Mouse (Mus musculus): ENCODE data around the gene Cirbp.

The Cirbp gene

GRCm38 (mm10) chr10:80165392-80166128, at the start of gene Cirbp:
Cirbp (plus strand) TSS chr10:80165985.
- DNase-seq (ENCODE audit: low read depth): no peak

- peak; percentile 49 for DNase-seq (ENCODE audit: low read depth)
Measured at GRCm38 (mm10) chr10:80116563-80116926, 49.2 kb upstream of the Cirbp start.

- no peak for DNase-seq (ENCODE audit: low read depth)
Measured at GRCm38 (mm10) chr10:80116927-80117691, 48.7 kb upstream of the Cirbp start.

GRCm38 (mm10) chr10:80117736-80118135, 48.0 kb upstream of the Cirbp start:
- no peak for DNase-seq (ENCODE audit: low read depth)

GRCm38 (mm10) chr10:80118552-80118951, 47.2 kb upstream of the Cirbp start:
- no peak for DNase-seq (ENCODE audit: low read depth)

- DNase-seq (ENCODE audit: low read depth): no peak
Measured at GRCm38 (mm10) chr10:80120146-80120545, 45.6 kb upstream of the Cirbp start.

GRCm38 (mm10) chr10:80121639-80122038, 44.1 kb upstream of the Cirbp start:
- no peak for DNase-seq (ENCODE audit: low read depth)

- DNase-seq (ENCODE audit: low read depth): no peak
Measured at GRCm38 (mm10) chr10:80123932-80124562, 41.7 kb upstream of the Cirbp start.

- no peak for DNase-seq (ENCODE audit: low read depth)
Measured at GRCm38 (mm10) chr10:80127920-80128319, 37.9 kb upstream of the Cirbp start.

GRCm38 (mm10) chr10:80129846-80130245, 35.9 kb upstream of the Cirbp start:
- no peak for DNase-seq (ENCODE audit: low read depth)

- DNase-seq (ENCODE audit: low read depth): no peak
Measured at GRCm38 (mm10) chr10:80130403-80131031, 35.3 kb upstream of the Cirbp start.

- no peak for DNase-seq (ENCODE audit: low read depth)
Measured at GRCm38 (mm10) chr10:80131316-80131951, 34.4 kb upstream of the Cirbp start.

- no peak for DNase-seq (ENCODE audit: low read depth)
Measured at GRCm38 (mm10) chr10:80131952-80132350, 33.8 kb upstream of the Cirbp start.

GRCm38 (mm10) chr10:80133226-80133849, 32.4 kb upstream of the Cirbp start:
- no peak for DNase-seq (ENCODE audit: low read depth)

GRCm38 (mm10) chr10:80134421-80134820, 31.4 kb upstream of the Cirbp start:
- DNase-seq (ENCODE audit: low read depth): no peak

GRCm38 (mm10) chr10:80135161-80135560, 30.6 kb upstream of the Cirbp start:
- DNase-seq (ENCODE audit: low read depth): no peak

- DNase-seq (ENCODE audit: low read depth): no peak
Measured at GRCm38 (mm10) chr10:80135641-80136040, 30.1 kb upstream of the Cirbp start.

- no peak for DNase-seq (ENCODE audit: low read depth)
Measured at GRCm38 (mm10) chr10:80136179-80136951, 29.4 kb upstream of the Cirbp start.

GRCm38 (mm10) chr10:80136952-80137625, 28.7 kb upstream of the Cirbp start:
- peak; percentile 74 for DNase-seq (ENCODE audit: low read depth)

Data from naive thymus-derived CD4-positive, alpha-beta T cell, adult 2 months (primary cell).